Mouse (Mus musculus): ENCODE data around the gene Slc16a6.

Slc16a6 gene

DNA sequence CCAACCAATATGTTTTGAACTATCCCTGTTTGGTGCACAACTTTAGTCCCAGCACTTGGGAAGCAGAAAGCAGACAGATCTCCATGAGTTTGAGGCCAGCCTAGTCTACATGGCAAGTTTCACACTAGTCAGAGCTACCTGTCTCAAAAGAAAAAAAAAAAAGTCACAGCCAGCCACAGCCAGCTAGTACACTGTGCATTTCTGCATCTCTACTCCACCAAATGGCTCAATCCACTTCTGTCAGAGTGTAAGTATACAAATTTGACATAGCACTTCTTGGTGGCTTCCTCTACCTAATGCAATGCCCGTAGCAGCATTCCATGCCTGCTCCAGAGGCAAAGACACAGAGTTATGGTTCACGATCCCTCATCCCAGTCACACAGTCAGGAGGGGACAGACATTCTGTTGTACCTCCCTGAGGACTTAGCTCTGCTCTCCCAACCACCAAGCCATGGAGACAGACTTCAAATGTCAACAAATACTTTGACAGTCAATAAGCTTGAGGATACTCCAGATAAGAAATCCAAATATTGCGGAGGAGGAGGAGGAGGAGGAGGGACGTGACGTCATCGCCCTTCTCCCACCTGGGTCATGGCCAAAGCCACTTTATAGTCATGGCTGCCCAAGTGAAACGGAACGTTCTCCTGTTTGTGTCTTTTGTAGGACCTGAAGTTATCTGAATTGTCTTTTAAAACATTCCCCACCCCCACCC lies 56.5 kb downstream of the Slc16a6 start:
- DNase-seq (ENCODE audit: low spot score) = no peak

DNA sequence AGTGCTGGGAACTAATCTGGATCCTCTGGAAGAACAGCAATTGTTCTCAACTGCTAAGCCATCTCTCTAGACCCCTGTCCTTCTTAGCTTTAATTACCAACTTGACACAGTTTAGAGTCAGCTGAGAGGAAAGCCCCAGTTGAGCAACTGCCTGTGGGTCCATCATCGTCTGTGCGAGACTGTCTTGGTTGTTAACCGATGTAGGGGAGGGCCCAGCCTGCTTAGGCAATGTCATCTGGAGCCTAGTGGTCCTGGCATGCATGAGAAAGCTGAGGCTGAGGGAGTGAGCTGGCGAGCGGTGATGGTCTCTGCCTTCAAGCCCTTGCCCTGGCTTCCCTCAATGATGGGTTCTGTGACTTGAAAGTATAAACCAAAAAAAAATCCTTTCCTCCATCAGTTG lies 58.6 kb downstream of the Slc16a6 start:
- DNase-seq (ENCODE audit: low spot score) = no peak

DNA sequence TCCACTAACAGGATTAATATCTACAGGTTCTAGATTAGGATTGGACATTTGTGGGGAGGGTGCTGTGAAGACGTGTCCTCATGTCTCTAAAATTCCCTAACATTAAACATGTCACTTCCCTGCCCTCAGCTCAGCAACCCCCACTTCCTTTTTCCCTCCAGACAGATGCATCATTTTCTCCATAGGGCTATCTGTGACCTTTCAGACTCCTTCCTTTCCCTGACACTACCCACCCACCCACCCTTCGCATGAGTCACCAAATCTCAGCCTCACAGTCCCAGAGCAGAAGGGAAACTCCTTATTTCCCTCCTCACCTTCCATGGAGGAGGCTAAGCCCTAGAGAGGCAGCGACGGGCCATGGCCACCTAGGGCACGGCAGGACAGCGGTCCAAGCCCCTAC lies 59.8 kb downstream of the Slc16a6 start, which contains the start of gene 9930022D16Rik:
Gene 9930022D16Rik (plus strand): TSS at position 301 of the 400 bp plus-strand sequence.
- DNase-seq (ENCODE audit: low spot score) = no peak

DNA sequence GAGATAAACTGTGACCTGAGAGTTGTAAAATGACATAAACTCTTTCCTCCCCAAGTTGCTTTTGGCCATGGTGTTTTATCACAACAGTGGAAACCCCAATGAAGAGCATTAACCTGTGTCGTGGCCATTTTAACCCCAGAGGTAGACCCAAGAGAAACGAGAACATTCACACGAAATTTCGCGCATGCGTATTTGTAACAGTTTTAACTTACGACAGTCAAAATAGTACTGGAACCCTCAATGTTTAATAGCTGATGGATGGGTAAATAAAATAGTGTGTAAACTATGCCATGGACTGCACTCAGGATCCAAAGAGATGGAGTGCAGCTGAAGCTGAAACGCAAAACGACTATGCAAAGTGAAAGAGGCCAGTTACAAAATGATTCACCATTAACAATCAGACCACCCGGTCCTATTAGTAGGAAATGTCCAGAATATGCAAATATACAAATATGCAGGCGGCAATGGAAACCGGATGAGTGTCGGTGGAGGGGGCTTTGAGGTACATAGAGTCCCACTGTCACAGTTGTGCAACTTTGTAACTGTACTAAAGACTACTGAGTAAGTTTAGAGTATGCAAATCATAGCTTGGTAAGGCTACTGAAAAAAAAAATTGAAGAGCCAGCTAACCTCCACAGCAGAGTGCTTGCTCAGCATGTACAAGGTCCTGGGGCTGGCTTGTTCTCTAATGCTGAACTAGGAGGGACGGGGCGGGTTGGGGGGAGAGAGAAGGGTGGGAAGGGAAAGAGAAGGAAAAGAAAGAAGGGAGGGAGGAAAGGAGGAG lies 63.0 kb downstream of the Slc16a6 start:
- DNase-seq (ENCODE audit: low spot score) = no peak

DNA sequence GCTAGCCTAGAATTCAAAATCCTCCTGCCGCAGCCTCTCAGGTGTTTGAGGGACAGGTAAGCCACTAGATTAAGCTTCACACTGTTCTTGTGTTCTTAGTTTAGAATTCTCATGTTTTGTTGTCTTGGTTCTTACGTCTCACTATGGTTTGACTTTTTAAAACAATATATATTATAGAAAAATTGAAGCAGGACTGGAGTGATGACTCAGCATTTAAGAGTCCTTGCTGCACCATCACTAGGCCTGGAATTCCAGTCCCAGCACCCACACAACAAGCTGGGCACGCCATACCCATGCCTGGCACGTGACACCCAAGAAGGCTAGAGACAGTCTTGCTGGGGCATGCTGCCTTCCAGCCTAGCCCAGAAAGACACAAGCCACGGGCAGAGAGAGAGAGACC lies 67.0 kb downstream of the Slc16a6 start:
- no peak for DNase-seq (ENCODE audit: low spot score)

All from ovary, postnatal 36 days (tissue).